Mouse (Mus musculus) megakaryocyte, embryonic 14.5 days (primary cell): ENCODE results near the gene Ubqln4.

Source experiments
- FLI1 ChIP-seq: IDR thresholded peaks from 2 replicates; pipeline ENCODE4 v1.6.1; 2012; ENCODE audit warnings: low read length, inconsistent platforms, mixed read lengths
- GATA1 ChIP-seq: IDR thresholded peaks from 3 replicates; pipeline ENCODE4 v1.6.1; 2012; ENCODE audit warnings: mixed read lengths, low read length, inconsistent platforms, borderline replicate concordance

- TF ChIP-seq GATA1 (no peak), FLI1 (no peak)
Measured at GRCm38 (mm10) chr3:88515095-88515386, 38.5 kb upstream of the Ubqln4 start.
